ENCODE assay signal across 8 mouse cellular contexts in the genomic region with DNA sequence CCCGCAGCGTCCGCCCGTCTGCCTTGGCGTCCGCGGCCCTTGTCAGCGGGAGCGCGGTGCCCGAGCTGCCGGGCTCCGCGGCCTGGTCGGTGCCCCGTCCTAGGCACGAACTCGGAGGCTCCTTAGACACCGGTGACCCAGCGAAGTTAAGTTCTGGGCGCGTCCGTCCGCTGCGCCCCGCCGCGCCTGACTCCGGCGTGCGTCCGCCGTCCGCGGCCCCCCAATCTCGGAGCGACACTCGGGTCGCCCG. TPM values are rescaled to one million over a fixed set of nuclear protein-coding genes. Genes with fewer than 3 reads are reported as not detected.
DNase-seq lines count a peak whose midpoint lies in the region; ATAC-seq and TF ChIP-seq lines count a peak whose summit lies in the region.

No protein-coding gene starts in this region.

- peak overlapping the region; percentile 89 for H3K4me3 ChIP-seq in layer of hippocampus, adult 2 months
- H3K4me3 ChIP-seq in embryonic facial prominence, embryonic 11.5 days (ENCODE audit: low read depth, low read length): peak overlapping the region; percentile 84
- H3K4me3 ChIP-seq in hindbrain, embryonic 15.5 days: peak overlapping the region; percentile 84
- H3K4me3 ChIP-seq in midbrain, embryonic 15.5 days: peak overlapping the region; percentile 91

- H3K9ac ChIP-seq in embryonic facial prominence, embryonic 11.5 days (replicated peaks; ENCODE audit: low read length): peak overlapping the region; percentile 80
- H3K9ac ChIP-seq in hindbrain, embryonic 15.5 days: peak overlapping the region; percentile 45
- H3K9ac ChIP-seq in midbrain, embryonic 15.5 days: peak overlapping the region; percentile 47; the same call in 1 of the 2 replicates

- peak overlapping the region; percentile 93 for H3K27ac ChIP-seq in layer of hippocampus, adult 2 months
- peak overlapping the region; percentile 65 for H3K27ac ChIP-seq in embryonic facial prominence, embryonic 11.5 days (replicated peaks; ENCODE audit: low read depth, low read length)
- H3K27ac ChIP-seq in hindbrain, embryonic 15.5 days (replicated peaks): peak overlapping the region; percentile 71
- H3K27ac ChIP-seq in midbrain, embryonic 15.5 days: peak overlapping the region; percentile 62; the same call in 1 of the 2 replicates

- no peaks in the 10 kb centered on the region for H3K36me3 ChIP-seq in embryonic facial prominence, embryonic 11.5 days (replicated peaks; ENCODE audit: control insufficient read depth, insufficient read depth, low read depth, low read length)
- H3K36me3 ChIP-seq in hindbrain, embryonic 15.5 days: no peaks in the 10 kb centered on the region
- H3K36me3 ChIP-seq in midbrain, embryonic 15.5 days (replicated peaks): no peaks in the 10 kb centered on the region

- H3K27me3 ChIP-seq in embryonic facial prominence, embryonic 11.5 days (ENCODE audit: control insufficient read depth, insufficient read depth, low read length): peaks cover 6% of the 10 kb centered on the region
- peaks cover 52% of the 10 kb centered on the region for H3K27me3 ChIP-seq in hindbrain, embryonic 15.5 days
- peaks cover 64% of the 10 kb centered on the region for H3K27me3 ChIP-seq in midbrain, embryonic 15.5 days (replicated peaks)

- no peaks in the 10 kb centered on the region for H3K9me3 ChIP-seq in embryonic facial prominence, embryonic 11.5 days (replicated peaks; ENCODE audit: control insufficient read depth, low read length)
- H3K9me3 ChIP-seq in hindbrain, embryonic 15.5 days: no peaks in the 10 kb centered on the region
- no peaks in the 10 kb centered on the region for H3K9me3 ChIP-seq in midbrain, embryonic 15.5 days

- TF ChIP-seq CTCF in layer of hippocampus, adult 2 months (conservative IDR thresholded peaks at IDR 0.05): no peak

- peak overlapping the region; percentile 97 for H3K4me2 ChIP-seq in embryonic facial prominence, embryonic 11.5 days (ENCODE audit: low read depth, low read length)
- peak overlapping the region; percentile 76 for H3K4me2 ChIP-seq in hindbrain, embryonic 15.5 days
- H3K4me2 ChIP-seq in midbrain, embryonic 15.5 days: peak overlapping the region; percentile 90

- 0% methylated on average over 34 of the region's 40 CpGs for WGBS in embryonic facial prominence, embryonic 11.5 days
- under 1% methylated on average over 29 of the region's 40 CpGs for WGBS in hindbrain, embryonic 15.5 days
- WGBS in midbrain, embryonic 15.5 days: under 1% methylated on average over 22 of the region's 40 CpGs

- no peak for DNase-seq in layer of hippocampus, adult 2 months (ENCODE audit: low spot score in 2 of 2)
- DNase-seq in layer of hippocampus, adult 11-12 months (ENCODE audit: low spot score): no peak
- no peak for DNase-seq in embryonic facial prominence, embryonic 11.5 days (ENCODE audit: low spot score)
- no peak for DNase-seq in cerebellum, postnatal 10 days
- DNase-seq in adrenal gland, postnatal 4 days (ENCODE audit: low spot score in 2 of 2): no peak
- DNase-seq in adrenal gland, adult 8-10 months: no peak

- H3K4me1 ChIP-seq in embryonic facial prominence, embryonic 11.5 days (ENCODE audit: control insufficient read depth, insufficient read depth, low read length): no peaks in the 10 kb centered on the region
- H3K4me1 ChIP-seq in hindbrain, embryonic 15.5 days (replicated peaks): peaks cover 33% of the 10 kb centered on the region
- peaks cover 27% of the 10 kb centered on the region for H3K4me1 ChIP-seq in midbrain, embryonic 15.5 days

- peak; percentile 44 for ATAC-seq in embryonic facial prominence, embryonic 11.5 days (replicated peaks; ENCODE audit: insufficient number of reproducible peaks, low FRiP score, low TSS enrichment, low read depth)
- ATAC-seq in hindbrain, embryonic 15.5 days (ENCODE audit: low FRiP score, low read depth): no peak; the same call in 1 of the 2 replicates
- no peak for ATAC-seq in midbrain, embryonic 15.5 days (replicated peaks)

RNA-seq across cellular contexts. Expression of gene Foxo1, which starts 0.3 kb away (rescaled TPM):
- 10 to 100 TPM; 22.4 to 23.5 TPM for total RNA-seq in layer of hippocampus, adult 2 months (2021)
- 5.2 and 5.8 TPM in 2 replicates for polyA plus RNA-seq in embryonic facial prominence, embryonic 11.5 days (2014; fragmentation: Nextera tagmentation; extraction: Ambion mirVana)
- polyA plus RNA-seq in hindbrain, embryonic 15.5 days (2015; fragmentation: Nextera tagmentation; extraction: Ambion mirVana): 3.1 and 3.4 TPM in 2 replicates
- polyA plus RNA-seq in midbrain, embryonic 15.5 days (2015; fragmentation: Nextera tagmentation; extraction: Ambion mirVana): 3.7 and 3.9 TPM in 2 replicates
- 10 to 100 TPM; 21.2 to 21.8 TPM for total RNA-seq in adrenal gland, postnatal 4 days (2021)
- 10 to 100 TPM; 21.2 to 23.6 (median 22.5) TPM for total RNA-seq in adrenal gland, adult 8-10 months (2022)
